Mouse (Mus musculus) hindbrain, embryonic 10.5 days (tissue): ENCODE measurements around the gene Hps5. TPM values are rescaled to one million over a fixed set of nuclear protein-coding genes. Genes with fewer than 3 reads are reported as not detected.

Source experiments
- DNase-seq: peaks from one replicate; pipeline ENCODE4 v3.0.0-alpha.2; 2017; ENCODE audit warnings: low spot score
- H3K27ac ChIP-seq: fragments of 300-500 bp; sonication (generic); 2 replicates; pipeline ENCODE4 v1.5.1; 2016; ENCODE audit warnings: mild to moderate bottlenecking, moderate library complexity
- H3K27me3 ChIP-seq: fragments of 300-500 bp; sonication (generic); 2 replicates; pipeline ENCODE4 v1.6.1; 2016; ENCODE audit warnings: mild to moderate bottlenecking; ENCODE audit not compliant: poor library complexity, insufficient read depth, severe bottlenecking
- H3K36me3 ChIP-seq: fragments of 300-500 bp; sonication (generic); 2 replicates; pipeline ENCODE4 v1.6.1; 2016; ENCODE audit warnings: mild to moderate bottlenecking, moderate library complexity
- H3K4me1 ChIP-seq: fragments of 300-500 bp; sonication (generic); replicated peaks from 2 replicates; pipeline ENCODE4 v1.6.1; 2016; ENCODE audit warnings: mild to moderate bottlenecking
- H3K4me3 ChIP-seq: fragments of 300-500 bp; sonication (generic); 2 replicates; pipeline ENCODE4 v1.5.1; 2016; ENCODE audit warnings: mild to moderate bottlenecking, moderate library complexity
- H3K9me3 ChIP-seq: fragments of 300-500 bp; sonication (generic); 2 replicates; pipeline ENCODE4 v1.6.1; 2016; ENCODE audit warnings: mild to moderate bottlenecking, moderate library complexity
- WGBS: fragments of 180-500 bp; shearing (Covaris S2); methylation state at CpG from one replicate; pipeline ENCODE4 v1.1.7; 2016; 5-methylcytosine and 5-hydroxymethylcytosine counted together
- polyA plus RNA-seq: library from polyadenylated mRNA; unstranded; fragments of >200 nt; fragmentation: Nextera tagmentation; extraction: Ambion mirVana; gene quantifications from 2 replicates; pipeline ENCODE4 v1.2.1, GENCODE M21; 2016

Gene Hps5
- polyA plus RNA-seq, result 20.0 and 21.1 TPM in 2 replicates

- H3K27ac ChIP-seq, result peak within 1 kb of the TSS; percentile 100
- H3K4me1 ChIP-seq, result peaks cover 27% of the 10 kb centered on the region
- DNase-seq, result peak; percentile 97
- peak within 1 kb of the TSS; percentile 77 for H3K4me3 ChIP-seq
- no peaks in the 10 kb centered on the region for H3K9me3 ChIP-seq
- peaks cover 29% of the 10 kb centered on the region for H3K36me3 ChIP-seq
- WGBS, result under 1% methylated on average over 75 of the region's 75 CpGs
- no peaks in the 10 kb centered on the region for H3K27me3 ChIP-seq
Observed at GRCm38 (mm10) chr7:46795287-46796205, at the start of gene Hps5, which contains the start of gene Gtf2h1. Hps5 (minus strand) TSS chr7:46796064. Gtf2h1 (plus strand) TSS chr7:46796103.

DNA sequence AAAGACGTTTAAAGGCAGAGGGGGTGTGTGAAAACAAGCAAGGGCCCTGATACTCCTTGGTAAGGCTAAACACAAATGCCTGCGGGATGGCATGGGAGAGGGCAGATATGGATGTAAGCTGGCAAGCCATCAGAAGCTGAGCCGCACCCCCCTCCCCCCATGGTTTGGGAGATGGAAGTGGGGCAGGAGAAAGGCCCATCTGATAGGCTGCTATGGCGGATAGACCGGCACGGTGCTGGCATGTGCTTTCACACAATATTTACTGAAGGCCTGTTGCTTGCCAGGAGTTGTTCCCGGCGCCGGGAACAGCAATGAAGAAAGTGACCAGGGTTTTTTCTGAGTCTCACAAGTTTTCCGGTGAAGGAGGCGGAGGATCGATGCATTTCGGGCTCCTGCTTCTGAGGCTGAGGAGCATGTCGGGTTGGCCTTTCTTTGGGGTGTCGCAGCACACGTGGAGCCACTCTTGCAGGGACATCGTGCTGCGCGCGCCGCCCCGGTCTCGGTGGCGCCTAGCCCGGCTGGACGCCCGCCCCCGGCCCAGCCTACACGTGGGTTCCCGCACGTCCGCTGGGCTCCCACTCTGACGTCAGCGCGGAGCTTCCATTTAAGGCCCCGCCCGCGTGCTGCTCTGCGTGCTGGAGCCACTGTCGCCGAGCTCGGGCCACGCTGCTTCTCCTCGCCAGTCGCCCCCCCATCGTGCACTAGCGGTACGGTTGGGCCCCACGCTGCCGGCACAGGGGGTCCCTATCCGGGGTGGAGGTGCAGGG is 49.5 kb upstream of the Hps5 start:
- DNase-seq, result peak; percentile 93
- H3K27ac ChIP-seq, result peak overlapping the region; percentile 99
- no peaks in the 10 kb centered on the region for H3K9me3 ChIP-seq
- peaks cover 36% of the 10 kb centered on the region for H3K36me3 ChIP-seq
- peaks cover 27% of the 10 kb centered on the region; the same call in 1 of the 2 replicates for H3K27me3 ChIP-seq
- peaks cover 59% of the 10 kb centered on the region for H3K4me1 ChIP-seq
- under 1% methylated on average over 51 of the region's 51 CpGs for WGBS
- peak overlapping the region; percentile 94 for H3K4me3 ChIP-seq

GRCm38 (mm10) chr7:46843576-46843975 is 47.7 kb upstream of the Hps5 start:
- H3K4me1 ChIP-seq, result peaks cover 71% of the 10 kb centered on the region

GRCm38 (mm10) chr7:46842278-46842677 is 46.4 kb upstream of the Hps5 start:
- peaks cover 77% of the 10 kb centered on the region for H3K4me1 ChIP-seq
- 31% methylated on average over 5 of the region's 5 CpGs for WGBS
- no peak for DNase-seq
- H3K4me3 ChIP-seq, result no peak overlapping the region
- no peak overlapping the region for H3K27ac ChIP-seq
- H3K9me3 ChIP-seq, result no peaks in the 10 kb centered on the region
- peaks cover 27% of the 10 kb centered on the region; the same call in 1 of the 2 replicates for H3K27me3 ChIP-seq
- H3K36me3 ChIP-seq, result peaks cover 5% of the 10 kb centered on the region; the same call in 1 of the 2 replicates

More at GRCm38 (mm10) chr7:46843576-46843975, 47.7 kb upstream of the Hps5 start:
- H3K36me3 ChIP-seq, result peaks cover 18% of the 10 kb centered on the region
- H3K27ac ChIP-seq, result 0 out of 2 replicates have a peak overlapping the region, but pooled peaks have one; percentile 2
- no peak overlapping the region for H3K4me3 ChIP-seq
- 87% methylated on average over 4 of the region's 4 CpGs for WGBS
- no peak for DNase-seq
- peaks cover 27% of the 10 kb centered on the region; the same call in 1 of the 2 replicates for H3K27me3 ChIP-seq
- H3K9me3 ChIP-seq, result no peaks in the 10 kb centered on the region

- H3K36me3 ChIP-seq, result no peaks in the 10 kb centered on the region
- peaks cover 72% of the 10 kb centered on the region for H3K4me1 ChIP-seq
- DNase-seq, result no peak
- 0 out of 2 replicates have a peak within 1 kb of the TSS, but pooled peaks have one; percentile 4 for H3K27ac ChIP-seq
- WGBS, result 27% methylated on average over 6 of the region's 6 CpGs
- H3K27me3 ChIP-seq, result peaks cover 27% of the 10 kb centered on the region; the same call in 1 of the 2 replicates
- no peak within 1 kb of the TSS for H3K4me3 ChIP-seq
- no peaks in the 10 kb centered on the region for H3K9me3 ChIP-seq
Observed at GRCm38 (mm10) chr7:46840787-46841525, 45.1 kb upstream of the Hps5 start, which contains the start of gene Ldha. Ldha (plus strand) TSS chr7:46841475.

GRCm38 (mm10) chr7:46840326-46840725 is 44.5 kb upstream of the Hps5 start:
- Histone ChIP-seq H3K27ac (no peak overlapping the region), H3K4me1 (peaks cover 70% of the 10 kb centered on the region), H3K36me3 (no peaks in the 10 kb centered on the region), H3K27me3 (peaks cover 27% of the 10 kb centered on the region; the same call in 1 of the 2 replicates), H3K9me3 (no peaks in the 10 kb centered on the region), H3K4me3 (no peak overlapping the region)
- WGBS, result 50% methylated on average over 4 of the region's 4 CpGs
- DNase-seq, result no peak

DNA sequence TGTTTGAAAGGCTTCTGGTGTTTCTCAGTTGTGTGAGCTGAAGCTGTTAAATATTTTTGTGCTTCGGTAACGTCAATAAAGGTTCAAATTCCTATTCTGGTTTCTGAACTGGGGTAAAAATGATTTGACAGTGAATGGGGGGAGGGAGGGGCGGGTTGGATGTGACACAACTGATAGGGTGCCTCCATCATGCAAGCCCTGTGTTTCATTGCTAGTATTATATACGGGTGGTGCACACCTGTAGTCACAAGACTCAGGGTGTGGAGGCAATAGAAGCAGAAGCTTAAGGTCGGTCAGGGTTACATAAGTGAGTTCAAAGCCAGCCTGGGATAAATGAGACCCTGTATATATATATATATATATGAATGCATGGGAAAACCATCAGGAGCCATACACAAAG is 44.0 kb upstream of the Hps5 start:
- no peak overlapping the region for H3K27ac ChIP-seq
- H3K27me3 ChIP-seq, result peaks cover 27% of the 10 kb centered on the region; the same call in 1 of the 2 replicates
- DNase-seq, result no peak
- peaks cover 70% of the 10 kb centered on the region for H3K4me1 ChIP-seq
- no peaks in the 10 kb centered on the region for H3K36me3 ChIP-seq
- H3K4me3 ChIP-seq, result no peak overlapping the region
- 70% methylated on average over 5 of the region's 5 CpGs for WGBS
- no peaks in the 10 kb centered on the region for H3K9me3 ChIP-seq

GRCm38 (mm10) chr7:46839446-46839845 is 43.6 kb upstream of the Hps5 start:
- H3K4me3 ChIP-seq, result no peak overlapping the region
- H3K36me3 ChIP-seq, result no peaks in the 10 kb centered on the region
- H3K4me1 ChIP-seq, result peaks cover 70% of the 10 kb centered on the region
- DNase-seq, result no peak
- no peaks in the 10 kb centered on the region for H3K9me3 ChIP-seq
- peaks cover 27% of the 10 kb centered on the region; the same call in 1 of the 2 replicates for H3K27me3 ChIP-seq
- peak overlapping the region; percentile 50; the same call in 1 of the 2 replicates for H3K27ac ChIP-seq
- WGBS, result 29% methylated on average over 7 of the region's 7 CpGs

- peaks cover 66% of the 10 kb centered on the region for H3K4me1 ChIP-seq
Observed at GRCm38 (mm10) chr7:46838891-46839302, 43.0 kb upstream of the Hps5 start.

DNA sequence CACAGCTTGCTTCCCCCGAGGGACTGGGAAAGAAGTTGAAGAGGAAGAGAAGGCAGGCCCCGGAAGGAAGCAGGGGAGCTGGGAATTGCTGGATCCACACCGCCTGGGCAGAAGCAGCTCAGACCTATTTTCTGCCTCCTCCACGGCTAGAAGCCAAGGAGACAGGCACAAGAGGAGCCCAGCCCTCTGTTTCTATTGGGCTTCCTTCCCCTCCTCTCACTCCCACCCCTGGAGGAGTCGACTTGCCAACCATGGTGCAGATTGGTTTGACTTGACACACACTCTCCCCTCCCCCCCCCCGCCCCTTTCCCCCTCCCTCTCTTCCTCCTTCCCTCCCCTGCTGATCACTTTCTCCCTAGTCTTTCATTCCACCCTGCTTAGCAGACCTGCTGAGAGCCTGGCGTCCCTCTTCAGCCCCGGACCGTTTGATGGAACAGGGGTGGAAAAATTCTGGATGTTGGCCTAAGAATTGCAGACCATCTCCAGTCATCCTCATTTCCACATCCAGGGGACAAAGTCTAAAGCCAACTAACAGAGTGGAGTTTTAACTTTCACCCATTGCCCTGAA is 42.3 kb upstream of the Hps5 start:
- H3K4me1 ChIP-seq, result peaks cover 69% of the 10 kb centered on the region

More at GRCm38 (mm10) chr7:46838891-46839302, 43.0 kb upstream of the Hps5 start:
- Histone ChIP-seq H3K36me3 (no peaks in the 10 kb centered on the region), H3K9me3 (no peaks in the 10 kb centered on the region), H3K4me3 (no peak overlapping the region), H3K27me3 (peaks cover 25% of the 10 kb centered on the region; the same call in 1 of the 2 replicates), H3K27ac (peak overlapping the region; percentile 50; the same call in 1 of the 2 replicates)
- 5% methylated on average over 8 of the region's 8 CpGs for WGBS
- DNase-seq, result peak; percentile 52

DNA sequence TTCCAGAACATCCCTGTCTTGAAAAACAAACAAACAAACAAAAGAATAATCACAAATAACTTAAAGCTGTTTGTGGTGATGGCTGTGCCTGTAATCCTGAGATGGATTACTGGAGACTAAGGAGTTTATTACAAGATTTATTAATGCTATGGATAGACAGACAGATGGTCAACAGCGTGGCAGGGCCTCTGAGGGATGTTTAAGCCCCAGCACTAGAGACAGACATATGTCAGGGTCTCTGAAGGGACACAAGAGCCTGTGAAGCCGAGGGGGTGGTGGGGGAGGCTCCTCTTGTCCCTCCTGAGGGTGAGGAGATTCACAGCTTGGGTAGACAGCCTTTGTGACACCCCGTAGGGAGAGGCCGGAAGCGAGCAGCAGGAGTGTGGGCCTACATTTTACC is 41.2 kb upstream of the Hps5 start:
- H3K9me3 ChIP-seq, result no peaks in the 10 kb centered on the region

More for the DNA sequence above, 42.3 kb upstream of the Hps5 start:
- H3K9me3 ChIP-seq, result no peaks in the 10 kb centered on the region
- H3K27ac ChIP-seq, result peak overlapping the region; percentile 80
- H3K36me3 ChIP-seq, result no peaks in the 10 kb centered on the region
- 2% methylated on average over 9 of the region's 9 CpGs for WGBS
- DNase-seq, result peak; percentile 47
- H3K4me3 ChIP-seq, result peak overlapping the region; percentile 23
- peaks cover 20% of the 10 kb centered on the region; the same call in 1 of the 2 replicates for H3K27me3 ChIP-seq

More for the DNA sequence above, 41.2 kb upstream of the Hps5 start:
- peaks cover 68% of the 10 kb centered on the region for H3K4me1 ChIP-seq
- no peak overlapping the region for H3K4me3 ChIP-seq
- peaks cover 16% of the 10 kb centered on the region; the same call in 1 of the 2 replicates for H3K27me3 ChIP-seq
- WGBS, result 40% methylated on average over 5 of the region's 5 CpGs
- H3K36me3 ChIP-seq, result no peaks in the 10 kb centered on the region
- peak overlapping the region; percentile 13; the same call in 1 of the 2 replicates for H3K27ac ChIP-seq
- no peak for DNase-seq
